ENCODE assay signal across 8 mouse cellular contexts in the genomic region with DNA sequence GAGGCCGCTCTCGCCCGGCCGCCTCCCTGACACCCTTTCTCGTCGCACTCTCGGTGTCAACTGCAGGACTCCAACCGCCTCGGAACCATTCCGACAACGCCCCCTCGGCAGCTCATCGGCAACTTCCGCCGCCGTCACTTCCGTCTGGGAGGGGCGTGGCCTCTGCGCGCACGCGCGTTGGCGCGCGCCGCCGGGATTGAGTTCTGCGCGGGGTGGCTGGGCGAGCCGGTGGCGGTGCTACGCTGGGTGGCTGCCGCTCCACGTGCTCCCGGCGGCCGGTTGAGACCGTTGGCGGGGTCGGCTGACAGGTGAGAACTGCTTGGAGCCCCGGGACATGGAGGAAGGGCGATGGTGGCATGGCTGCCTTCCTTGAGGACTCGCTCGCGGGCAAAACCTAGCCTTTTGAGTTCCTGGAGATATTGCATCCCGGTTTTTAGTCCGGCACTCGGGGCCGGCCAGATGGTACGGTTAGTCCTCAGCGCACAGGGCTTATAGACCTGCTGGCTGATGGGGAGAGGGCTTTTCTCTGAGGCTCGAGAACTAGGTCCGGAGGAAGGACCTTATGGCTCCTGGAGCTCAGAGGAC. TPM values are rescaled to one million over a fixed set of nuclear protein-coding genes. Genes with fewer than 3 reads are reported as not detected.
DNase-seq lines count a peak whose midpoint lies in the region; ATAC-seq and TF ChIP-seq lines count a peak whose summit lies in the region.

A gene (minus strand): TSS at position 130 of the 585 bp plus-strand sequence.
A gene (plus strand): TSS at position 143 of the 585 bp plus-strand sequence.

- peak within 1 kb of the TSS; percentile 87 for H3K4me3 ChIP-seq in C2C12 (ENCODE audit: insufficient read depth, poor library complexity, severe bottlenecking)
- peak within 1 kb of the TSS; percentile 85 for H3K4me3 ChIP-seq in erythroblast, embryonic 14.5 days (replicated peaks)
- peak within 1 kb of the TSS; percentile 89 for H3K4me3 ChIP-seq in heart, embryonic 12.5 days
- peak within 1 kb of the TSS; percentile 80 for H3K4me3 ChIP-seq in kidney, postnatal 0 days (replicated peaks; ENCODE audit: low read depth, low read length)
- peak within 1 kb of the TSS; percentile 92 for H3K4me3 ChIP-seq in liver, embryonic 11.5 days (ENCODE audit: low read depth, low read length)
- H3K4me3 ChIP-seq in stomach, embryonic 14.5 days (ENCODE audit: low read depth, low read length): peak within 1 kb of the TSS; percentile 93

- H3K27ac ChIP-seq in heart, embryonic 12.5 days (ENCODE audit: poor library complexity, severe bottlenecking): peak within 1 kb of the TSS; percentile 29
- H3K27ac ChIP-seq in kidney, postnatal 0 days: peak within 1 kb of the TSS; percentile 62
- peak within 1 kb of the TSS; percentile 55 for H3K27ac ChIP-seq in liver, embryonic 11.5 days (ENCODE audit: low read depth, low read length)
- peak within 1 kb of the TSS; percentile 48; the same call in 1 of the 2 replicates for H3K27ac ChIP-seq in stomach, embryonic 14.5 days (ENCODE audit: low read length)

- no peak for TF ChIP-seq CTCF in C2C12 (IDR thresholded peaks at IDR 0.05; ENCODE audit: control insufficient read depth, insufficient read depth, insufficient read length)
- no peak for TF ChIP-seq CTCF in brain, embryonic 14.5 days (IDR thresholded peaks at IDR 0.05; ENCODE audit: borderline replicate concordance, extremely low read depth, insufficient read depth, insufficient read length)
- TF ChIP-seq CTCF in kidney, postnatal 0 days (IDR thresholded peaks at IDR 0.05; ENCODE audit: low read depth): 0 out of 2 replicates have a peak, but pooled peaks have one; percentile 1

- peak; percentile 92 for TF ChIP-seq POLR2A in brain, embryonic 14.5 days (IDR thresholded peaks at IDR 0.05; ENCODE audit: borderline replicate concordance, extremely low read depth, insufficient read depth, insufficient read length, poor library complexity, severe bottlenecking)

- no peaks in the 10 kb centered on the region for H3K9me3 ChIP-seq in erythroblast, embryonic 14.5 days (ENCODE audit: control insufficient read depth, low read length)
- no peaks in the 10 kb centered on the region for H3K9me3 ChIP-seq in heart, embryonic 12.5 days (replicated peaks)
- no peaks in the 10 kb centered on the region for H3K9me3 ChIP-seq in kidney, postnatal 0 days (replicated peaks; ENCODE audit: low read length)
- H3K9me3 ChIP-seq in liver, embryonic 11.5 days (ENCODE audit: control insufficient read depth, low read length): no peaks in the 10 kb centered on the region
- no peaks in the 10 kb centered on the region for H3K9me3 ChIP-seq in stomach, embryonic 14.5 days (ENCODE audit: control insufficient read depth, low read depth, low read length)

- no peaks in the 10 kb centered on the region for H3K27me3 ChIP-seq in C2C12 (ENCODE audit: control insufficient read depth, insufficient read depth, insufficient read length)
- no peaks in the 10 kb centered on the region for H3K27me3 ChIP-seq in erythroblast, embryonic 14.5 days (ENCODE audit: control insufficient read depth)
- no peaks in the 10 kb centered on the region for H3K27me3 ChIP-seq in heart, embryonic 12.5 days (replicated peaks)
- no peaks in the 10 kb centered on the region for H3K27me3 ChIP-seq in kidney, postnatal 0 days (ENCODE audit: insufficient read depth, low read length)
- no peaks in the 10 kb centered on the region for H3K27me3 ChIP-seq in liver, embryonic 11.5 days (replicated peaks; ENCODE audit: control insufficient read depth, insufficient read depth, low read length)
- H3K27me3 ChIP-seq in stomach, embryonic 14.5 days (ENCODE audit: control insufficient read depth, insufficient read depth, low read length): no peaks in the 10 kb centered on the region

- H3K4me1 ChIP-seq in erythroblast, embryonic 14.5 days (ENCODE audit: control insufficient read depth): peaks cover 36% of the 10 kb centered on the region
- H3K4me1 ChIP-seq in heart, embryonic 12.5 days (replicated peaks): peaks cover 18% of the 10 kb centered on the region
- peaks cover 11% of the 10 kb centered on the region; the same call in 1 of the 2 replicates for H3K4me1 ChIP-seq in kidney, postnatal 0 days (replicated peaks; ENCODE audit: insufficient read depth, low read length)
- H3K4me1 ChIP-seq in liver, embryonic 11.5 days (replicated peaks; ENCODE audit: control insufficient read depth, insufficient read depth, low read length): peaks cover 7% of the 10 kb centered on the region
- peaks cover 14% of the 10 kb centered on the region for H3K4me1 ChIP-seq in stomach, embryonic 14.5 days (ENCODE audit: control insufficient read depth, insufficient read depth, low read length)

- H3K79me2 ChIP-seq in C2C12 (ENCODE audit: control insufficient read depth, insufficient read depth): peaks cover 68% of the 10 kb centered on the region

- ATAC-seq in heart, embryonic 12.5 days (ENCODE audit: insufficient number of reproducible peaks, low FRiP score): peak; percentile 90
- ATAC-seq in kidney, postnatal 0 days (replicated peaks; ENCODE audit: low FRiP score, low read depth): peak; percentile 89
- peak; percentile 91 for ATAC-seq in liver, embryonic 11.5 days (replicated peaks; ENCODE audit: low FRiP score)
- peak; percentile 89 for ATAC-seq in stomach, embryonic 14.5 days (ENCODE audit: insufficient number of reproducible peaks, insufficient read depth, low FRiP score, low read depth)

- peak within 1 kb of the TSS; percentile 88 for H3K9ac ChIP-seq in heart, embryonic 12.5 days
- peak within 1 kb of the TSS; percentile 78 for H3K9ac ChIP-seq in kidney, postnatal 0 days (ENCODE audit: low read depth, low read length)
- peak within 1 kb of the TSS; percentile 84 for H3K9ac ChIP-seq in liver, embryonic 11.5 days (ENCODE audit: low read depth, low read length)
- peak within 1 kb of the TSS; percentile 86 for H3K9ac ChIP-seq in stomach, embryonic 14.5 days (replicated peaks; ENCODE audit: low read depth, low read length)

- DNase-seq in brain, embryonic 14.5 days (ENCODE audit: low read depth): peak; percentile 96
- peak; percentile 94 for DNase-seq in kidney, postnatal 0 days (ENCODE audit: low spot score)
- DNase-seq in liver, embryonic 11.5 days (ENCODE audit: low spot score): peak; percentile 94
- DNase-seq in naive thymus-derived CD4-positive, alpha-beta T cell, adult 2 months (ENCODE audit: low read depth): peak; percentile 96

- H3K36me3 ChIP-seq in C2C12 (ENCODE audit: control insufficient read depth, insufficient read depth): peaks cover 29% of the 10 kb centered on the region
- H3K36me3 ChIP-seq in erythroblast, embryonic 14.5 days (ENCODE audit: control insufficient read depth): peaks cover 39% of the 10 kb centered on the region
- H3K36me3 ChIP-seq in heart, embryonic 12.5 days: peaks cover 31% of the 10 kb centered on the region
- H3K36me3 ChIP-seq in kidney, postnatal 0 days (ENCODE audit: insufficient read depth, low read length): no peaks in the 10 kb centered on the region
- H3K36me3 ChIP-seq in liver, embryonic 11.5 days (ENCODE audit: control insufficient read depth, insufficient read depth, low read length): peaks cover 8% of the 10 kb centered on the region
- peaks cover 9% of the 10 kb centered on the region; the same call in 1 of the 2 replicates for H3K36me3 ChIP-seq in stomach, embryonic 14.5 days (ENCODE audit: control insufficient read depth, insufficient read depth, low read length)

- peak within 1 kb of the TSS; percentile 90 for H3ac ChIP-seq in C2C12 (ENCODE audit: control insufficient read depth, insufficient read length, low read depth)

- WGBS in heart, embryonic 12.5 days: under 1% methylated on average over 55 of the region's 55 CpGs
- WGBS in kidney, postnatal 0 days: under 1% methylated on average over 55 of the region's 55 CpGs
- under 1% methylated on average over 55 of the region's 55 CpGs for WGBS in liver, embryonic 11.5 days
- WGBS in stomach, embryonic 14.5 days: under 1% methylated on average over 47 of the region's 55 CpGs

- peaks cover 46% of the 10 kb centered on the region for H3K79me3 ChIP-seq in C2C12 (ENCODE audit: low read depth)

- H3K4me2 ChIP-seq in heart, embryonic 12.5 days: peak within 1 kb of the TSS; percentile 90
- peak within 1 kb of the TSS; percentile 91 for H3K4me2 ChIP-seq in kidney, postnatal 0 days (ENCODE audit: low read length)
- H3K4me2 ChIP-seq in liver, embryonic 11.5 days: peak within 1 kb of the TSS; percentile 82
- peak within 1 kb of the TSS; percentile 88 for H3K4me2 ChIP-seq in stomach, embryonic 14.5 days (replicated peaks; ENCODE audit: low read depth, low read length)

TF ChIP-seq in C2C12, 6 proteins besides CTCF, POLR2A, EP300 and RAD21:
- TF ChIP-seq MYOG (IDR thresholded peaks at IDR 0.05; ENCODE audit: control insufficient read depth, extremely low read depth, insufficient read length) (no peak), USF1 (IDR thresholded peaks at IDR 0.05; ENCODE audit: low read depth) (no peak), MAX (IDR thresholded peaks at IDR 0.05) (peak; percentile 89), CEBPB (IDR thresholded peaks at IDR 0.05; ENCODE audit: low read depth) (no peak), FOSL1 (IDR thresholded peaks at IDR 0.05; ENCODE audit: insufficient read depth, low read length, poor library complexity, severe bottlenecking) (no peak), MYOD1 (IDR thresholded peaks at IDR 0.05; ENCODE audit: control insufficient read depth, insufficient read length, low read depth) (no peak)
TF ChIP-seq in C2C12: peak in this region for 1.

RNA-seq across cellular contexts. Expression of the first gene that starts in this region (rescaled TPM):
- 4.7 TPM for polyA plus RNA-seq in C2C12 (2012; fragmentation: generic; extraction: Trizol)
- 35.0 and 36.7 TPM in 2 replicates for polyA plus RNA-seq in brain, embryonic 14.5 days (2012; rRNA removed)
- polyA plus RNA-seq in erythroblast, embryonic 14.5 days (2012): 0.25 and 0.38 TPM in 2 replicates
- polyA plus RNA-seq in heart, embryonic 12.5 days (2016; fragmentation: Nextera tagmentation; extraction: Ambion mirVana): 9.0 and 10.7 TPM in 2 replicates
- 8.4 and 8.6 TPM in 2 replicates for polyA plus RNA-seq in kidney, postnatal 0 days (2015; fragmentation: Nextera tagmentation; extraction: Ambion mirVana)
- polyA plus RNA-seq in liver, embryonic 11.5 days (2014; fragmentation: Nextera tagmentation; extraction: Ambion mirVana): 9.2 and 10.1 TPM in 2 replicates
- 13.9 and 17.1 TPM in 2 replicates for polyA plus RNA-seq in stomach, embryonic 14.5 days (2014; fragmentation: Nextera tagmentation; extraction: Ambion mirVana)

RNA-seq across cellular contexts. Expression of the second gene that starts in this region (rescaled TPM):
- 57.3 TPM for polyA plus RNA-seq in C2C12 (2012; fragmentation: generic; extraction: Trizol)
- polyA plus RNA-seq in brain, embryonic 14.5 days (2012; rRNA removed): 22.8 and 26.4 TPM in 2 replicates
- polyA plus RNA-seq in erythroblast, embryonic 14.5 days (2012): 3.8 and 4.8 TPM in 2 replicates
- 59.4 and 61.3 TPM in 2 replicates for polyA plus RNA-seq in heart, embryonic 12.5 days (2016; fragmentation: Nextera tagmentation; extraction: Ambion mirVana)
- 86.9 and 90.1 TPM in 2 replicates for polyA plus RNA-seq in kidney, postnatal 0 days (2015; fragmentation: Nextera tagmentation; extraction: Ambion mirVana)
- polyA plus RNA-seq in liver, embryonic 11.5 days (2014; fragmentation: Nextera tagmentation; extraction: Ambion mirVana): 211 and 221 TPM in 2 replicates
- polyA plus RNA-seq in stomach, embryonic 14.5 days (2014; fragmentation: Nextera tagmentation; extraction: Ambion mirVana): 90.3 and 99.8 TPM in 2 replicates

Comparison
In these comparisons a context has a peak if more than half of its experiments do, and no peak if none do; other contexts are left out.
1. Peak in every context shown above with its lines: DNase-seq, ATAC-seq, H3K4me3 ChIP-seq and H3K27ac ChIP-seq.